Mouse (Mus musculus): ENCODE measurements around the gene Kcna10.

- TF ChIP-seq POLR2A (IDR thresholded peaks at IDR 0.05; ENCODE audit: insufficient read depth, low read depth, low read length) (no peak), CTCF (IDR thresholded peaks at IDR 0.05) (no peak)
These were observed 48.4 kb upstream of the Kcna10 start for GRCm38 (mm10) chr3:107134457-107134856.

Data from heart, adult 2 months (tissue).